Mouse (Mus musculus) heart, adult 2 months (tissue): ENCODE measurements at regions not wholly inside any gene's neighbourhood (a gene's known extent, or its start where the extent isn't known, plus 50 kb on each side); places are given as distances from the start of the nearest gene placed in this dataset.

Experiments used
- CTCF ChIP-seq: fragments of 200-600 bp; IDR thresholded peaks from 2 replicates; pipeline ENCODE4 v1.8.1; 2022; ENCODE audit warnings: antibody characterized with exemption, mild to moderate bottlenecking, moderate library complexity
- POLR2A ChIP-seq: fragments of 200-500 bp; IDR thresholded peaks from 2 replicates; pipeline ENCODE4 v1.6.1; 2011; ENCODE audit warnings: mild to moderate bottlenecking, low read depth, low read length, control low read depth; ENCODE audit not compliant: insufficient read depth

GRCm38 (mm10) chr1:154148948-154149347, 52.0 kb upstream of the Zfp648 start:
- TF ChIP-seq POLR2A, result no peak
- TF ChIP-seq CTCF, result no peak
